Mouse (Mus musculus) C2C12 (cell line): ENCODE measurements around the gene Bcl9l.

Experiments used
- CTCF ChIP-seq: IDR thresholded peaks from one replicate; pipeline ENCODE4 v1.5.1; 2011; ENCODE audit not compliant: control insufficient read depth, insufficient read depth, insufficient read length
- FOSL1 ChIP-seq: IDR thresholded peaks from one replicate; pipeline ENCODE4 v1.8.0; 2011; ENCODE audit warnings: mild to moderate bottlenecking, low read length; ENCODE audit not compliant: poor library complexity, insufficient read depth, severe bottlenecking
- MAX ChIP-seq: IDR thresholded peaks from one replicate; pipeline ENCODE4 v1.6.1; 2011; ENCODE audit warnings: mild to moderate bottlenecking, control low read depth
- MYOD1 ChIP-seq: IDR thresholded peaks from one replicate; pipeline ENCODE4 v1.6.1; 2011; ENCODE audit warnings: low read depth; ENCODE audit not compliant: control insufficient read depth, insufficient read length
- MYOG ChIP-seq: IDR thresholded peaks from one replicate; pipeline ENCODE4 v1.6.1; 2011; ENCODE audit not compliant: control insufficient read depth, insufficient read length; ENCODE audit errors: extremely low read depth
- USF1 ChIP-seq: IDR thresholded peaks from one replicate; pipeline ENCODE4 v1.6.1; 2011; ENCODE audit warnings: low read depth, mild to moderate bottlenecking, control low read depth, moderate library complexity

GRCm38 (mm10) chr9:44450387-44450786, 32.2 kb upstream of the Bcl9l start:
- no peak for TF ChIP-seq CTCF
- TF ChIP-seq FOSL1, result no peak
- no peak for TF ChIP-seq MAX
- no peak for TF ChIP-seq MYOD1
- TF ChIP-seq USF1, result no peak
- no peak for TF ChIP-seq MYOG
